Mouse (Mus musculus) testis, adult 2 months (tissue): Measurements from ENCODE around the gene Atf6. TPM values are rescaled to one million over a fixed set of nuclear protein-coding genes. Genes with fewer than 3 reads are reported as not detected.
A peak's percentile ranks its signal among the peaks of the same experiment; 100 is the strongest.

Experiments
- H3K27ac ChIP-seq: fragments of 200-500 bp; 2 replicates; pipeline ENCODE4 v1.5.1; 2012; ENCODE audit warnings: low read depth, low read length; ENCODE audit not compliant: control insufficient read depth, insufficient read depth
- H3K27me3 ChIP-seq: fragments of 200-500 bp; 2 replicates; pipeline ENCODE4 v1.6.1; 2012; ENCODE audit warnings: mild to moderate bottlenecking, low read length, moderate library complexity; ENCODE audit not compliant: control insufficient read depth, insufficient read depth
- H3K36me3 ChIP-seq: fragments of 200-500 bp; 2 replicates; pipeline ENCODE4 v1.6.1; 2012; ENCODE audit warnings: mild to moderate bottlenecking, low read length; ENCODE audit not compliant: control insufficient read depth, insufficient read depth
- H3K4me1 ChIP-seq: fragments of 200-500 bp; 2 replicates; pipeline ENCODE4 v1.6.1; 2012; ENCODE audit warnings: low read length; ENCODE audit not compliant: control insufficient read depth, insufficient read depth
- H3K4me3 ChIP-seq: fragments of 200-500 bp; 2 replicates; pipeline ENCODE4 v1.5.1; 2012; ENCODE audit warnings: low read depth, mild to moderate bottlenecking, low read length, moderate library complexity, mixed read lengths; ENCODE audit not compliant: control insufficient read depth
- CTCF ChIP-seq: fragments of 200-500 bp; IDR thresholded peaks from 2 replicates; pipeline ENCODE4 v1.5.1; 2012; ENCODE audit warnings: low read depth, mild to moderate bottlenecking, inconsistent platforms, low read length, moderate library complexity; ENCODE audit not compliant: control insufficient read depth, insufficient read depth, insufficient replicate concordance
- POLR2A ChIP-seq: fragments of 200-500 bp; IDR thresholded peaks from 2 replicates; pipeline ENCODE4 v1.6.1; 2012; ENCODE audit warnings: low read depth, mild to moderate bottlenecking, inconsistent platforms, low read length, moderate library complexity; ENCODE audit not compliant: control insufficient read depth
- polyA plus RNA-seq: library from polyadenylated mRNA; depleted of rRNA; stranded (reverse); fragments of >200 nt; gene quantifications from 2 replicates; pipeline ENCODE4 v1.2.3, GENCODE M21; 2012

Atf6 gene
- polyA plus RNA-seq, 1 experiment, result 6.3 TPM

- Histone ChIP-seq H3K27me3 (no peaks in the 10 kb centered on the region), H3K4me1 (peaks cover 3% of the 10 kb centered on the region; the same call in 1 of the 2 replicates), H3K27ac (no peak overlapping the region), H3K4me3 (no peak overlapping the region), H3K36me3 (no peaks in the 10 kb centered on the region)
- TF ChIP-seq CTCF (peak; percentile 11; the same call in 1 of the 2 replicates), POLR2A (no peak)
Measured at GRCm38 (mm10) chr1:170844380-170844779, 23.2 kb downstream of the Atf6 start.

GRCm38 (mm10) chr1:170839685-170840084, 27.9 kb downstream of the Atf6 start:
- no peaks in the 10 kb centered on the region for H3K4me1 ChIP-seq
- H3K27ac ChIP-seq, result no peak overlapping the region
- no peaks in the 10 kb centered on the region for H3K27me3 ChIP-seq
- TF ChIP-seq POLR2A (no peak), CTCF (no peak)
- H3K36me3 ChIP-seq, result peaks cover 1% of the 10 kb centered on the region; the same call in 1 of the 2 replicates
- H3K4me3 ChIP-seq, result no peak overlapping the region

GRCm38 (mm10) chr1:170834756-170835155, 32.8 kb downstream of the Atf6 start:
- H3K27ac ChIP-seq, result no peak overlapping the region
- H3K4me3 ChIP-seq, result no peak overlapping the region
- H3K4me1 ChIP-seq, result no peaks in the 10 kb centered on the region
- H3K27me3 ChIP-seq, result no peaks in the 10 kb centered on the region
- H3K36me3 ChIP-seq, result peaks cover 1% of the 10 kb centered on the region; the same call in 1 of the 2 replicates
- no peak for TF ChIP-seq CTCF
- TF ChIP-seq POLR2A, result no peak

- H3K4me3 ChIP-seq, result no peak overlapping the region
- no peaks in the 10 kb centered on the region for H3K4me1 ChIP-seq
- no peaks in the 10 kb centered on the region; the same call in 1 of the 2 replicates for H3K36me3 ChIP-seq
- H3K27ac ChIP-seq, result no peak overlapping the region
- TF ChIP-seq POLR2A (no peak), CTCF (no peak)
- H3K27me3 ChIP-seq, result no peaks in the 10 kb centered on the region
Measured at GRCm38 (mm10) chr1:170829781-170830180, 37.8 kb downstream of the Atf6 start.

GRCm38 (mm10) chr1:170829344-170829743, 38.2 kb downstream of the Atf6 start:
- H3K27me3 ChIP-seq, result no peaks in the 10 kb centered on the region

GRCm38 (mm10) chr1:170820103-170820814, 47.3 kb downstream of the Atf6 start:
- peaks cover 2% of the 10 kb centered on the region; the same call in 1 of the 2 replicates for H3K36me3 ChIP-seq
- H3K27me3 ChIP-seq, result no peaks in the 10 kb centered on the region
- no peak overlapping the region for H3K27ac ChIP-seq
- no peak overlapping the region for H3K4me3 ChIP-seq
- TF ChIP-seq CTCF (no peak), POLR2A (no peak)
- no peaks in the 10 kb centered on the region for H3K4me1 ChIP-seq

More at GRCm38 (mm10) chr1:170829344-170829743, 38.2 kb downstream of the Atf6 start:
- Histone ChIP-seq H3K36me3 (no peaks in the 10 kb centered on the region; the same call in 1 of the 2 replicates), H3K4me3 (no peak overlapping the region), H3K4me1 (no peaks in the 10 kb centered on the region), H3K27ac (no peak overlapping the region)
- TF ChIP-seq POLR2A, result no peak
- no peak for TF ChIP-seq CTCF

- no peak for TF ChIP-seq CTCF
- TF ChIP-seq POLR2A, result no peak
- Histone ChIP-seq H3K27me3 (no peaks in the 10 kb centered on the region), H3K36me3 (peaks cover 2% of the 10 kb centered on the region; the same call in 1 of the 2 replicates), H3K4me1 (no peaks in the 10 kb centered on the region), H3K4me3 (no peak overlapping the region), H3K27ac (no peak overlapping the region)
Measured at GRCm38 (mm10) chr1:170815287-170816004, 52.1 kb downstream of the Atf6 start.
